Mouse (Mus musculus) c-Kit-positive CD71-positive TER-119-positive erythroid progenitor cells, embryonic 14.5 days (primary cell): ENCODE results near the gene 1700012B07Rik.

ENCODE experiments used
- DNase-seq: peaks from one replicate; pipeline ENCODE4 v3.0.0-alpha.2; 2013; ENCODE audit warnings: low spot score

Gene 1700012B07Rik

DNA sequence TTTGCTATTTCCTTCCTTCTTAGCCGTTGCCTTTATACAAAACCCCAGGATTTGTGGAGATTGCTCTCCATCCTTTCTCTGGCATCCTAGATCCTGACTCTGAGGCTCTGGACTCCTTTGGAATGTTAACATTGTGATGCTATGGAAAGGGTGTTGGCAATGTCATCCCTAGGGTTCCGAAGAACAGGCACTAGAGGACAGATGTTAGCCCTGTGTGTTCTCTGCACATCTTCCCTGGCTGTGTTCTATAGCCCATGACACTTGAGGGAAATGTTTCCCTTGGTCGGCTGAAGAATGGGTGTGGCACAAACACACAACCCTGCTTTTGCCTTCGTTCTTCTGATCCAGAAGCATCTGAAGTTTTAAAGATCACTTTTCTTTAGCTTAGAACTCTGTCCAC lies at the start of gene 1700012B07Rik:
1700012B07Rik (minus strand) TSS at position 101 of the 400 bp plus-strand sequence.
- no peak for DNase-seq

DNA sequence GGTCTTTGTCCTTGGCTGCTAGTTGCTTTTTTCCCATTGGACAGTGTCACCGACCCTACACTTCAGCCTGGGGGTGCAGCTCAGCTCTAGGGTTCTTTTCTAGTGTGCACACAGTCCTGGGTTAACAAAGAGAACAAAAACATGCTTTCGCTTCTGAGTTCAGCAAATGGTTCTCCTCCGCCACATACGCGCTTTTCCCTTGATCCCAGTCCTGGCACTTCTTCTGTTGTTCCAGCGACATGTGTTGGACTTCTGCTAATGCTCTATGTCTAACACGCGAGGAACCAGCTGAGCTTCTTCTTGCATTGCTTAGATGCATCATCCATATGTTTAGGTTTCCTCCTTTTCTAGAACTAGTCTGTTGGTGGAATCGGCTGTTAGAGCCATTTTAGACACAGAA lies 48.9 kb upstream of the 1700012B07Rik start:
- no peak for DNase-seq

DNA sequence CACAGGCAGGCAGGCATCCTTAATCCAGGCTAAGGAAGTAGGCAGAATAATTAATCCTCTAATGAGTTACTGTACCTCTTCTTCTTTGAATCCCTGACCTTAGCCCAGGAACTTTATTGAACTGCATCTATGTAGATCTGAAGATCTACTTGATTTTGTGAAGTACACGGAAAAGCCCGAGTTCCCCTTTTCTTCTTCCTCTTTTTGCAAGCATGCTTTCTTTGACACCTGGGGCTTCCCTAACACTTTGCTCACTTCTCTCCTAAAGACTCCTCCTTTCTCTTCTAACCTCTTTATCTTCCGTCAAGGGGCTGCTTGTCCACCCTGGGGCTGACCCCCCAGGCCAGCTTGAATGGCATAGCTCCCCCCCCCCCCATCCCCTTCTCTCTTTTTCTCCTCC lies 48.0 kb upstream of the 1700012B07Rik start:
- DNase-seq = no peak

DNA sequence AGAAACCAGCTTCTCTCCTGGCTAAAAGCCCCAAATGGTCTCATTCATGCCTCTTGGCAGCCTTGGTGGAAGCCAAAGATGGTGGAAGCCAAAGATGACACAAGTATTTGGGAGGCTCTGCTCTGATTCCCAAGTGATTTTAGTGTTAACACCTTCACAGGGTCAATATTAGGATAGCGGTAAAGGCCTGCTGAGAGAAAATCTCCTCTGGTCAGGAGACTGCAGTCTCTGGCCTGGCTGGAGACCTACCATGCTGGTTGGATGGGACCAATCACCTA lies 47.6 kb upstream of the 1700012B07Rik start:
- DNase-seq = no peak

DNA sequence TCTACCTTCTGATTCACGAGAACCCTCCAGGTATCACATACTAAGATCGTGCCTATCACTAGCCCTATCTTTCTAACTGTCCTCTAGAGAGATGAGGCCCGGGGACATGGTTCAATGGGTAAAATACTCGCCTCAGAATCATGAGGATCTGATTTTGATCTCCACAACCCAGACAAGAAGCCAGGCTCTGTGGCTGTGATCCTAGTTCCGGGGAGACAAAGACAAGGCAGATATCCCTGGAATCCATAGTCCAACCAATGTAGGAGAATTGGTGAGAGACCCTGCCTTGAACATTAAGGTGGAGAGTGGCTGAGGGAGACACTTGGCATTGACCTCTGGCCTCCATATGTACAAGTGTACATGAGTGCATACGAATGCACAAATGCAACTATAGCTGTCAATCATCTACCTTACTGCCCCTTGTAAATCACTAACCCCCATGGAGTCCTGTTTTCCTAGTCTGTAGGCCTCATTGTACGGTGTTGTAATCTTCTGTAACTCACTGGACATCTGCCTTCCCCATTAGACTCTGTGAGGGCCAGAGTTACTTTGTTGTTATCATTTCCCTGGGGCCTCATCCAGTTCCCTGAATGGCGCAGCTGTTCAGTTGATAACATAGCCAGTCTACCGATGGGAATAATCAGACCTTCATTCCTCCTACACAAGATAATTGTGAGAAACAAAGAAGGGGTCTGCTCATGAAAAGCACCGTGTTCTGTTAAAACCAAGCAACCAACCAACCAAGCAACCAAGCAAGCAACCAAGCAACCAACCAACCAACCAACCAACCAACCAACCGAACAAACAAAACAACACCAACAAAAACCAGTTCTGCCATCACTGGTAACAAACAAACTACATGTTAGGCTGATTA lies 47.0 kb upstream of the 1700012B07Rik start:
- DNase-seq = no peak

DNA sequence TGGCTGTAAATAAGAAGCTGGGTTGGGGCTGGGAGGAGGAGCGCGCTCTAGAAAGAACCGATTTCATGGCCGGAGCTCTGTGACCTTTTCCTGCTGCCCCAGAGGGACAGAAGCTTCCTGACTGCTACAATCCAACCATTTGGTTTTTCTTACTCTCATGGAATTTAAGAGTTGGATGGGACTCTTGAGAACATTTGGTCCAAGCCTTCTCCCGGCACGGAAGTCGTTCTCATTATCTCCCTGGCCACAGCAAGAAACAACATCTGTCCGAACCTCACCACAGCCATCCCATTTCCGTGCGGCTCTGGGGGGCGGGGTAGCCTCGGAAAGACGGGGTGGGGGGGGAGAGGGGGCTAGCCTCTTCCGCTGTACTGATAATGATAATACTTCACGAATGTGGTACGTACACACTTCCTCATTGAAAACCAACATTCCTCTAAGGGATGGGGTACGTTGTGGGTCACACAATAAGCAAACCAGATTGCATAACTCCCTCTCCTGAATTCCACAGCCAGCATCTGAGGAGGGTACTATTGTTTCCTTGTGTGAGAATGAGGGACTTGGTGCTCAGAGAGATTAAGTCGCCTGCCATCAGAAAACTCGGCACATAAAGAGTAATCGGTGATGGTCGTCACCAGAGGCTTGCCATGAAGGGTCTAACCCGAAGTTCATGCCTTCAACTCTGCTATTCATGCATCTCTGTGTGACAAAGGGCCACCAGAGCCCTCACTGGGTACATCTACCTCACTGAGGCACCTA lies 46.2 kb upstream of the 1700012B07Rik start:
- DNase-seq = no peak

DNA sequence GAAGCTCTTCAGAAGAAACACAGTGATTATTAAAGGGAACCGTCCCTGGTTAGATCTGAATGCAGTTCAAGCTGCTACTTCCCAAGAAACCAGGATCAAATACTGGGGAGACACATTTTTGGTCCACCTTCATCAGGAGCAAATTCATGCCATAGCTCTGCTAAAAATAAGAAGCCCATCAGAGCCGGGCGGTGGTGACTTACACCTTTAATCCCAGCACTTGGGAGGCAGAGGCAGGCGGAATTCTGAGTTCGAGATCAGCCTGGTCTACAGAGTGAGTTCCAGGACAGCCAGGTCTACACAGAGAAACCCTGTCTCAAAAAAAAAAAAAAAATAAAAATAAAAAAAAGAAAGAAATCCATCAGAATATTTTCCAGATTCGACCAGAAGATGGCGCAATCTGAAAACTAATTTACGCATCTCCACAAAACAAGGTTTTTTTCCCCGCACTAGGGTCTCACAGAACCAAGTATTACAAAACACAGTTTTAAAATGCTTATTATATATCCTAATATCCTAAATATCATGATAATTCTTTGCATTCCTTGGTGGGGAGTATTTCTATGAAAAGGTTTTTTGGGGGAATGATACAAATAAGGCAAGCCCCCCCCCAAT lies 45.4 kb upstream of the 1700012B07Rik start:
- DNase-seq = no peak

DNA sequence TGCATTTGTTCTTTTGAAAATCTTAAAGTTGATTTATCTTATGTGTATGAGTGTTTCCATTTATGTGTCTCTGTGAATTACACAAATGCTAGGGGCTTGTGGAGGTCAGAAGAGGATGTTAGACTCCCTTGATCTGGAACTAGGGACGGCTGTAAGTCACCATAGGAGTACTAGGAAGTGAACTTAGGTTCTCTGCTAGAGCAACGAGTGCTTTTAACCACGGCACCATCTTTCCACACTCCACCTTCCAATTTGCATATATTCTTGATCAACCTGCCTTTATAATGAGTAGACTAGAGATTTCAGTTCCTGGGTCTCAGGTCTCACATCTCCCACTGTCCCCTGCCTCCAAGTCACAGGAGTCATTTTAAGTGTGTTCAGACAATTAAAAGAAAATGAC lies 44.8 kb upstream of the 1700012B07Rik start:
- no peak for DNase-seq

DNA sequence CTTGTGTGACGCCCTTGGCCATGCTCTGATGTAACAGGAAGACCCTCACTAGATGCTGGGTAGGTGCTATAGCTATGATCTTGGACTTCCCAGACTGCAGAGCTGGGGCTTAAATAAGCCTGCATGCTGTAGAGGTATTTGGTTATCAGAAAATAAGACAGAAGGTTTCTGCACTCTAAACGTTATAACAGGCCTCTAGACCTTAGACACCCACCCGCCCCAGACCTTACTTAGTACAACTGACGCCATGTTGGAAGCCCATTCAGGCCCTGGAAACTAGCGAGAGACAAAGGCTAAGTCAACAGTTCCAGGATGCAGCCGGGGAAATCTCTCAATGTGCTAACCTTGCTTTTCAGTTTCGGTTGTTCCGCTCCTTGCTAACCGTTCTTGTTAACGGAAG lies 44.2 kb upstream of the 1700012B07Rik start:
- no peak for DNase-seq

DNA sequence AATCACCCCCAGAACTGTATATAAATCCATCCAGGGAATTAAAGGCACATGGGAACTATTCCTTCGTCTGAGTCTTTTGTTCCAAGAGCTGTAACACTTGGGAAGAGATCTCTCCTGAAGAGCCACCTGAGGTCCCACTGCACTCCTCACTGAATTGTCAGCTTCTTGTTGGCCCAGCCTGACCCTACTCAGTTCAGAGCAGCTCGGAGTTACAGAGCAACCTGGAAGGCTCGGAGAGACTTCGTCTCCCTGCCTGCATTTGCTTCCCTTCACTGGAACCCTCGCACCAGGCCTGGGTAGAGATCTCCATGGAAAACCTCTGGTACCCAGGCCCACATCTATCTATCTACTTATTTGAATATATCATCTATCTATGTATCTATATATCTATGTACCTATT lies 40.0 kb upstream of the 1700012B07Rik start:
- DNase-seq = no peak

DNA sequence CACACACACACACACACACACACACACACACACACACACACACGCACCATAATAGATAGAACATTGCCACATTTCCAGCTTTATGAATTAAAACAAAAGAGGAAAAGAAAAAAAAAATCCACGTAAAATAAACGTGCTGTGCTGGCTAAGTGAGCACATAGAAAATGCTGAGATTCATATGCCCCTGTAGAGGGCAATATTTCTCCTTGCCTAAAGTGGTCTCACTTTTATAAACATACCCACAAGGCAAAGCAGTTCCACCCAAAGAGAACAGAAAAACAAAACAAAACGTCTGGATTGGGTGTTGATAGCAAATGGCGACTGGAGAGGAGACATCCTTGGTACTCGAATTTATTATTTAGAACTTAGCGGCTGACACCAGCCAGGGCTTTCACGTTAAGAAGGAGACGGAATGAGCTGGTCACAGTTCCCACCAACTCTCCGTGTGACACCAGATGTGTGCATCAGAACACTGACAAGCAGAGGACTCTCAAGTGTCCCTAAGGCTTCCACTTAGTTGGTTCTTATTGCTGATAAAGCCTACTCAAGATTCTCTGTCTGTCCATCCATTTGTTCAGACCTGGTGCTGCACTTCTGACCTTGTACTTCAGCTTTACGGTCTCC lies 38.8 kb upstream of the 1700012B07Rik start:
- no peak for DNase-seq

DNA sequence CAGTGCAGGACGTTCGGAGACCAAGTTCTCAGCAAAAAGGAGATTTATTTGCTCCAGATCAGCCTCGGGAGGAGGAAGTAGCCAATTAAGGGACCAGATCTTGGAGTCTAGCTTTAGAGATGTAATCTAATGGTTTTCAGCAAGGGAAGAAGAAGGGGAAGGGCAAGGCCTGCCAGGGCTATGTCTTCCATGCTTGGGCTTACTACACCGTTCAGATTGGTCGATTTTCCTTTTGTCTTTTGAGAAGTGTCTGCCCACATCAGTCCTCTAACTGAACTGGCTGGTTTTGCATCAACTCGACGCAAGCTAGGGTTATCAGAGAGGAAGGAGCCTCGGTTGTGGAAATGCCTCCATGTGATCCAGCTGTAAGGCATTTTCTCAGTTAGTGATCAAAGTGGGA lies 37.7 kb upstream of the 1700012B07Rik start:
- no peak for DNase-seq

DNA sequence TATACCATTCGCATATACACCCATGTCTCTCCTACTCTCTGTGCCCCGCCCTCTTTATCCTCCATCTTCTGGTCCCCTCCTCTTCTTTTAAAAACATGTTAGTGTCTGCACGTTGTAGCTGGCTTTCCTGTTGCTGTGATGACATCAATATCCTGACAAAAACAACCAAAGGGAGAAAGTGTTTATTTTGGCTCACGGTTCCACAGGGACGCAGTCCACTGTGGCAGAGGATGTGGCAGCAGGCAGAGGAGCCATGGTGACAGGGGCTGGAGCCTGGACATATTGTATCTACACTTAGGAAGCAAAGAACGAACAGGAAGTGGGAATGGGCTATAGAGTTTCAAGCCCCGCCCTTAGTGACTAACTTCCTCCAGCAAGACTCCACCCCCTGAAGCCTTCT lies 36.1 kb upstream of the 1700012B07Rik start:
- no peak for DNase-seq

DNA sequence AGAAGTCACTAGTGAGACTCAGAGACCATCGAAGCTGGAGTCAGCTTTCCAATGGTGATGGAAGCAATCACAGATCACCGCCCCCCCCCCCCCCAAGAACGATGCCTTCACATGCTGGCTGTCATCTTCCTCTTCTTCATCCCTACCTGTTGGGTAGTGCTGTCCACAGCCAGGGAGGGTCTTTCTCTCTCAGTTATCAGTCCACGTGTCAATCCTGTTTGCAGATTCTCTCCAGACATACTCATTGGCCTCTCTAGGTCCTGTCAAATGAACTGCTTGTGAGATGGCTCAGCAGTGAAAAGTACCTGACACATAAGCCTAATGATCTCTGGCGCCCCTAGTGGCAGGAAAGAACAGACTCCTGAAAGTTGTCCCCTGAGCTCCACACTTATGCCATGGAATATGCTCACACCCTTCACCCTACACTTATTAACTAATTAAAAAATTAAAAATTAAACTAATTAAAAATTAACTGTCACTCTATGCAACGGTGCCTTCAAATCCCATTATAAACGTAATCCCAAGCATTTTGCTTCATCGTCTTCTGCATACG lies 35.4 kb upstream of the 1700012B07Rik start:
- DNase-seq = peak; percentile 50

DNA sequence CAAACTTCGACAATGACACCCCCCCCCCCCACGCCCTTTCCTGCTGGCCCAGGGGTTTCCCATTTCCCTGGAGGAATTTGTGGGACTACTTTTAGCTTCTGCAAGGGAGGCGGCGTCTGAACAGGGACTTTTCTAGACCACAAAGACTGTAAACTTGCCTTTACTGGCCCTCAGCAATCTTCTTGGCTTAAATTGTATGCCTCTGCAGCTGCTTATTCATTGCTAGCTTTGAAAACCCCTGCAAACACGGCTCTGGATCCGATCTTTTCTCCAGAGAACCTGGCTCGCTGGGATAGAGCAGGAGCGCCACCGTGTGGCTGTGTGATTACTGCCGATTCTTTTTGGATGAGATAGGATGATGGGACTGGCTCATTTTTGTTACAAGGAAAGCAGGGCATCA lies 32.7 kb upstream of the 1700012B07Rik start:
- peak; percentile 74 for DNase-seq

DNA sequence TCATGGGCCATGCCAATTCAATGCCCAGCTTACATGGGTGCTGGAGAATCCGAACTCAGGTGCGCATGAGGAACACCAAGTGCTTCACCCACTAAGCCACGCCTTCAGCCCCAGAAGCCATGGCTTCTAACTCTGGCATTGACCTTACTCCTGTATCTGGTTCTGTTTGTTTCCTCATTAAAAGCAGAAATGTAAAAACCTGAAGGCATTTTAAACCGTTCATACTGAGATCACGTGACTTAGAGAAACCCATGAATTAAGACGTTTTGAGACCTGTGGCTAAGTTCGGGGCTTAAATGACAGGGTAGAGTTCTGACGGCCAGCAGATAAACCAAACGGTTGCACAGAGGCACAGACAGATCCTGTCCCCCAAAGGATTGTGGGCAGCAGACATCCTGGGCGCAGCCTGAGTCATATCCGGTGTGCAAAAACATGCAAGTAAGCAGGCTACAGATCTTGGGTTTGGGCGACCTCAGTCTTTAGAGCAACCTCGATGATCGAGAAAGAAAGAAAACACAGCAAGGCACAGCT lies 32.2 kb upstream of the 1700012B07Rik start:
- DNase-seq = peak; percentile 42

DNA sequence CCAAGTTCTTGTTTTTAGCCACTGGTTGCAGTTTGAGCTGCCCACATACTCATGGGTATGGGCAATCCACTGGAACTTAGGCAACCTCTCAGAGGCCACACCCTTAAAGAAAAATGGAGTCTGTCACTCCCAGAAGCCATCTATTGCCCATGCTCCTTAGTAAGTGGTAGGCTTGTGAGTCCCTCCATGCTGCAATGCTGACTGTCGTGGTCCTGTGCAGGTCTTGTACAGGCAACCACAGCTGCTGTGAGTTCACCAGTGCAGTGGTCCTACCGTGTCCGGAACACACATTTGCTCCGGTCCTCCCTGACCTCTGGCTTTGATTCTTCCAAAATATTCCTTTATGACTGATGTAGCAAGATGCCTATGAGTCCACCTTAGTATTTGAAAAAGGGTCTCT lies 31.6 kb upstream of the 1700012B07Rik start:
- no peak for DNase-seq

DNA sequence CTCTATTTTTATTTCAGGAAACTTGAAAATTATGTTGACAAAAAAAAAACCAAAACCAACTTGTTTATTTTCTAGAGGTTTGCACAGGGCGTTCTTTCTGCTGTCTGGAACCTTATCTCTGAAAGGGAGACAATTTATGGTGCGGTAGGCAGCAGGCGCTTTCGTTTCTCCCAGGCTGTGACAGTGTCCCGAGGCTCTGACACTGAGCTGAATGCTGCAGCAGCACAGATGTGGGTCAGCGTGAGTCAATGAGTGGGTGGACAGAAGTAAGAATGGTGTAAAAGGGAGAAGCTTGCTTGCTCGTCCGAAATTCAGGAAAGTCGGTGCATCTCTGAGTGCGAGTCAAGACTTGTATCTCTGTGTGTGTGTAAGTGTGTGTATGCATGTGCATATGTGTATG lies 29.2 kb upstream of the 1700012B07Rik start:
- no peak for DNase-seq

DNA sequence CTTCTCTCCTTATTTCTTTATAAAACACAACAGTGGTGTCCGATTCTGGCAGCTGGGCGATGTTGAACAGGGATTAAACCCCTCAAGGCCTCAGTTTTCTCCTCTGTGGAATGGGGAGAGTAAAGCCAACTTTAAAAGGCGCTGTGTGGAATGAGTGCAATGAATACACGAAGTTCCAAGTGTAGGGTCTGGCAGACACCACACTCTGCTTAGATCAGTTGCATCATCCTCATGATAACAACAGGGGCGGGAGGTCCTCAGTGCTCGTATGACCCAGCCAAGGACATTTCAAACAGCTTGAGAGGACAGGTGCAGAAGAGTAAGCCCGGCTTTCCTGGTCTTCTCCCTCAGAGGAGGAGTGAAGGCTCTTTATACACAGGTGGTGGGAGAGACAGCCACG lies 26.2 kb upstream of the 1700012B07Rik start:
- DNase-seq = no peak

DNA sequence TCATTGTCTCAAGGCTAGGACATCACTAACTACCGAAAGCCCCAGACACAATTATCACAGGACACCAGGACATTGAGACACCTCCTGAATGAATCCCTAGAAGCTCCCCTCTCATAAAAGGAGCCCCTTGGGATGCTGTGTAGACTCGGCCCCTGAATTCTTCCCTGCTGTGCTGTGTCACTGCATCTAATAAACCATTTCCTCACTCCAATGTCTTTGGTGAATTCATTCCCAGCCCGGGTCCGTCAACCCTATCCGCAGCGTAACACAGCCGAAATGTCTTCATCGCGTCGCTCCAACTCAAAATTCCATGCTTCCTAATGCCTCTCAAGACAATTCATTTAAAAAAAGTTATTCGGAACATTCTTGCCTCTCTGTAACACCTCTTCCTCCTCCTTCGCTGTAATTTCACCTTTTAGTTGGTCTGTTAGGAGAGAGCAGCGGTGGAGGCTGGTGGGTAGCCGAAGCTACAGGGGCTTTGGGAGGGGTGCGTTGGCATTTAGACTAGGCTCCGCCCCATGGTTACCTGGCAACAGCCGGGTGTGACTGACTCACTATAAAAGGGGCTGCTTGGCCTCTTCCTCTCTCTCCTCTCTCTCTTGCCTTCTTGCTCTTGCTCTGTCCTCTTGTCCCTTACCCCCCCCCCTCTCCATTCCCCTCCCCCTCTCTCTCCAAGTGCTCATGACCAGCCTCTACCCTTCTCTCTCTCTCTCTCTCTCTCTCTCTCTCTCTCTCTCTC lies 25.6 kb upstream of the 1700012B07Rik start:
- DNase-seq = no peak

DNA sequence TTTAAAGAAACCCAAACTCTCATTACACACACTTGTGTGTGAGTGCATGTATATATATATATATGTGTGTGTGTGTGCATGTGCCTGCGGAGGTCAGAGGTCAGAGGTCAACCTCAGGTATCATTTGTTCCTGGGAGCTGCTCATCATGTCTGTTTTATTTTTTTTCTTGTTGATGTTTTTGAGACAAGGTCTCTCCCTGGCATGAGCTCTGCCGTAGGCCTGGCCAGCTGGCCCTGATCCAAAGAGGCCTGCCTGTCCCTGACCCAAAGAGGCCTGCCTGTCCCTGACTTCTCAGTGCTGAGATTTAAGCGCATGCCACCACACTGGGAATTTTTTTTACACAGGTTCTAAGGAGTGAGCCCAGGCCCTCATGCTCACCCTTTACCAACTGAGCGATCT lies 24.1 kb upstream of the 1700012B07Rik start:
- DNase-seq = no peak
